Mouse (Mus musculus): Measurements from ENCODE around the gene Ly6g6c.

The Ly6g6c gene

DNA sequence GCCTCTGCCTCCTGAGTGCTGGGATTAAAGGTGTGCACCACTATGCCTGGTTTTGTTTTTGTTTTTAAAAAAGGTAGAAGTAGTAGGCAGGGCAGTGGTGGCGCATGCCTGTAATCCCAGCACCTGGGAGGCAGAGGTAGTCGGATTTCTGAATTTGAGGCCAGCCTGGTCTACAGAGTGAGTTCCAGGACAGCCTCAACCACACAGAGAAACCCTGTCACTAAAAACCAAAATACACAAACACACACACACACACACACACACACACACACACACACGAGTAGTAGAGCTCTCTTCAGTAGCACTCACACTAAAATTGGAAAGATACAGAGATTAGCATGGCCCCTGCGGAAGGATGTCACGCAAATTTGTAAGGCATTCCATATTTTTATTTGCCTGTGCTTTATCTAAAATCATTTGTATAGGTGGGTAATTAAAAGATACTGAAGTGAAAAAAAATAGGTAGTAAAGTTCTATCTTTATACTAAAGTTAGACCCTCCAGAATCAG lies 16.2 kb upstream of the Ly6g6c start:
- TF ChIP-seq NANOG (IDR thresholded peaks at IDR 0.05; ENCODE audit: borderline replicate concordance, low read length) = no peak
- TF ChIP-seq CTCF (conservative IDR thresholded peaks at IDR 0.05; ENCODE audit: low read length) = no peak
- no peak for TF ChIP-seq POU5F1 (IDR thresholded peaks at IDR 0.05; ENCODE audit: borderline replicate concordance, low read length)
- peaks cover 80% of the 10 kb centered on the region for H3K4me1 ChIP-seq (replicated peaks; ENCODE audit: low read depth, low read length)
- peaks cover 18% of the 10 kb centered on the region for H3K36me3 ChIP-seq (ENCODE audit: insufficient read depth, low read length)
- H3K4me3 ChIP-seq (replicated peaks; ENCODE audit: low read length) = peak overlapping the region; percentile 80; the same call in 1 of the 2 replicates
- no peaks in the 10 kb centered on the region for H3K9me3 ChIP-seq (ENCODE audit: low read length)
- peaks cover 20% of the 10 kb centered on the region for H3K27me3 ChIP-seq (ENCODE audit: insufficient read depth, low read length)

- Histone ChIP-seq H3K36me3 (ENCODE audit: insufficient read depth, low read length) (peaks cover 24% of the 10 kb centered on the region), H3K4me3 (replicated peaks; ENCODE audit: low read length) (peak within 1 kb of the TSS; percentile 80), H3K4me1 (replicated peaks; ENCODE audit: low read depth, low read length) (peaks cover 84% of the 10 kb centered on the region), H3K9me3 (ENCODE audit: low read length) (no peaks in the 10 kb centered on the region), H3K27me3 (ENCODE audit: insufficient read depth, low read length) (peaks cover 14% of the 10 kb centered on the region)
- TF ChIP-seq NANOG (IDR thresholded peaks at IDR 0.05; ENCODE audit: borderline replicate concordance, low read length) = no peak
- no peak for TF ChIP-seq CTCF (conservative IDR thresholded peaks at IDR 0.05; ENCODE audit: low read length)
Measured at GRCm38 (mm10) chr17:35049561-35050016, 15.6 kb upstream of the Ly6g6c start, which contains the start of gene Clic1. Gene Clic1 (plus strand): TSS chr17:35049966.

- Histone ChIP-seq H3K4me1 (replicated peaks; ENCODE audit: low read depth, low read length) (peaks cover 82% of the 10 kb centered on the region), H3K27me3 (ENCODE audit: insufficient read depth, low read length) (peaks cover 7% of the 10 kb centered on the region), H3K4me3 (replicated peaks; ENCODE audit: low read length) (peak overlapping the region; percentile 80), H3K36me3 (ENCODE audit: insufficient read depth, low read length) (peaks cover 29% of the 10 kb centered on the region), H3K9me3 (ENCODE audit: low read length) (no peaks in the 10 kb centered on the region)
- TF ChIP-seq CTCF (conservative IDR thresholded peaks at IDR 0.05; ENCODE audit: low read length) (no peak), POU5F1 (IDR thresholded peaks at IDR 0.05; ENCODE audit: borderline replicate concordance, low read length) (no peak), NANOG (IDR thresholded peaks at IDR 0.05; ENCODE audit: borderline replicate concordance, low read length) (no peak)
Measured at GRCm38 (mm10) chr17:35050126-35050750, 14.9 kb upstream of the Ly6g6c start.

GRCm38 (mm10) chr17:35051156-35052086 lies 13.8 kb upstream of the Ly6g6c start:
- TF ChIP-seq POU5F1 (IDR thresholded peaks at IDR 0.05; ENCODE audit: borderline replicate concordance, low read length) (no peak), NANOG (IDR thresholded peaks at IDR 0.05; ENCODE audit: borderline replicate concordance, low read length) (no peak), CTCF (conservative IDR thresholded peaks at IDR 0.05; ENCODE audit: low read length) (no peak)
- Histone ChIP-seq H3K27me3 (ENCODE audit: insufficient read depth, low read length) (no peaks in the 10 kb centered on the region), H3K36me3 (ENCODE audit: insufficient read depth, low read length) (peaks cover 41% of the 10 kb centered on the region), H3K4me3 (replicated peaks; ENCODE audit: low read length) (peak overlapping the region; percentile 80), H3K9me3 (ENCODE audit: low read length) (no peaks in the 10 kb centered on the region), H3K4me1 (replicated peaks; ENCODE audit: low read depth, low read length) (peaks cover 81% of the 10 kb centered on the region)

DNA sequence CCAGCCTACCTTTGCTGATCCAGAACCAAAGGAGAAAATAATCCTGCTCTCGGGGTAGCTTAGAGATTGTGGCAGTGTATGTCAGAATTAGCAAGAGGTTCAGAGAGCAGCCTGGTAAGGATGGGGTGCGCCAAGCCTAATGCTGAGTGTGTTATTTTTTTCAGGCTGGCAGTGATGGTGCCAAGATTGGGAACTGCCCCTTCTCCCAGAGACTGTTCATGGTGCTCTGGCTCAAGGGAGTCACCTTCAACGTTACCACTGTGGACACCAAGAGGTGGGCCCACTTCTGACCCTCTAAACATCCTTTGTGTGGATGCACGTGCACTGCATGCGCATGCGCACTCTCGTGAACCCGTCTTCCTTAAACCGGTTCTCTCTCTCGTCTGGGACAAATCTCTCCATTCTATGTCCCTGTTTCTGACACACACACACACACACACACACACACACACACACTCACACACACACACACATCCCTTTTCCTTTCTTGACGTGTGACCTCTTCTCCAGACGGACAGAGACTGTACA lies 12.9 kb upstream of the Ly6g6c start:
- Histone ChIP-seq H3K9me3 (ENCODE audit: low read length) (no peaks in the 10 kb centered on the region), H3K36me3 (ENCODE audit: insufficient read depth, low read length) (peaks cover 48% of the 10 kb centered on the region), H3K4me3 (replicated peaks; ENCODE audit: low read length) (peak overlapping the region; percentile 80), H3K4me1 (replicated peaks; ENCODE audit: low read depth, low read length) (peaks cover 75% of the 10 kb centered on the region), H3K27me3 (ENCODE audit: insufficient read depth, low read length) (no peaks in the 10 kb centered on the region)
- TF ChIP-seq POU5F1 (IDR thresholded peaks at IDR 0.05; ENCODE audit: borderline replicate concordance, low read length) = no peak
- no peak for TF ChIP-seq NANOG (IDR thresholded peaks at IDR 0.05; ENCODE audit: borderline replicate concordance, low read length)
- TF ChIP-seq CTCF (conservative IDR thresholded peaks at IDR 0.05; ENCODE audit: low read length) = no peak

GRCm38 (mm10) chr17:35055691-35056495 lies 9.3 kb upstream of the Ly6g6c start:
- H3K4me3 ChIP-seq (replicated peaks; ENCODE audit: low read length) = no peak overlapping the region
- H3K4me1 ChIP-seq (replicated peaks; ENCODE audit: low read depth, low read length) = peaks cover 69% of the 10 kb centered on the region
- no peaks in the 10 kb centered on the region for H3K9me3 ChIP-seq (ENCODE audit: low read length)
- H3K36me3 ChIP-seq (ENCODE audit: insufficient read depth, low read length) = peaks cover 72% of the 10 kb centered on the region
- no peak for TF ChIP-seq CTCF (conservative IDR thresholded peaks at IDR 0.05; ENCODE audit: low read length)
- no peak for TF ChIP-seq POU5F1 (IDR thresholded peaks at IDR 0.05; ENCODE audit: borderline replicate concordance, low read length)
- TF ChIP-seq NANOG (IDR thresholded peaks at IDR 0.05; ENCODE audit: borderline replicate concordance, low read length) = no peak
- peaks cover 6% of the 10 kb centered on the region for H3K27me3 ChIP-seq (ENCODE audit: insufficient read depth, low read length)

GRCm38 (mm10) chr17:35057090-35057489 lies 8.1 kb upstream of the Ly6g6c start:
- Histone ChIP-seq H3K4me3 (replicated peaks; ENCODE audit: low read length) (no peak overlapping the region), H3K27me3 (ENCODE audit: insufficient read depth, low read length) (peaks cover 6% of the 10 kb centered on the region), H3K4me1 (replicated peaks; ENCODE audit: low read depth, low read length) (peaks cover 71% of the 10 kb centered on the region), H3K36me3 (ENCODE audit: insufficient read depth, low read length) (peaks cover 80% of the 10 kb centered on the region), H3K9me3 (ENCODE audit: low read length) (no peaks in the 10 kb centered on the region)
- TF ChIP-seq CTCF (conservative IDR thresholded peaks at IDR 0.05; ENCODE audit: low read length) = no peak
- TF ChIP-seq NANOG (IDR thresholded peaks at IDR 0.05; ENCODE audit: borderline replicate concordance, low read length) = no peak
- TF ChIP-seq POU5F1 (IDR thresholded peaks at IDR 0.05; ENCODE audit: borderline replicate concordance, low read length) = no peak

All from E14TG2a.4 (cell line).